8 mouse cellular contexts compared by ENCODE assay signal in the genomic region with DNA sequence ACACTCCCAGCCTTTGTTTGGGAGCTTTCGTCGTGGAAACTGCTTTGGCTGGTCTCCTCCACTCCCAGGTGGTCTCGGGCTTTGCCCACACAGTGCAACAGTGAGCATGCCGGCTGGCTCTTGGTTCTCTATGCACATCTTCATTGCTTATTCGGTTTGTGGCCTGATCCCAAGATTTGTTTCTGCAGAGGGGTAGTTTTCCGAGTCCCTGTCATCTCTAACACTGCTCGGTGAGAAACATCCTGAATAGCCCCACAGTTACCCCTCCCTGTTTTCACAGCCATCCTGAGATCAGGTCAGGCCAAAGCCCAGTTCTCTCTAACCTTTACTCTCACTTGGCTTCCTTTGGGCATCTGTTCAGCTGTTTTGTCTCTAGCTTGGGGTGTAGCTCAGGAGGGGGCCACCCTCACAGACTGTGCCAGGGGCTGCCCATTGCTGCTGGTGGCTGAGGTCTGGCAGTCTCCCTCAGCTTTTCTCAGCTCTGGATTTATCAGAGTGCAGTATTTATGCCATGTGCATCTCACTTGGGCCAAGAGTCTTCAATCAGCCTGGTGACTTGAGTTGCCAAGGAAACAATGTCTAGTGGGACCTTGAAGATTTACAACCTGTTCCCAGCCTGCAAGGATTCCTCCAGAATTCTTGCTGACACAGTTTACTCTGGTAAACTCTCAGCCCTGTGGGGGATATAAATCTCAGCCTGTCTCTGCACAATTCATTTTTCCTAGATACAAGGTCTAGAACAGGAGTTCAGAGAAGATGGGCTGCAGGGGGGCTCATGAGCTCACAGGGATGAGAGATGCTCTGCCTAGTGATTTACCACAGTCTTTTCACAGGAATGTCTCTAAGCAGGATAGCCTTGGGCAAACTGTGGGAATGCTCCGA.
DNase-seq lines count a peak whose midpoint lies in the region; ATAC-seq lines count a peak whose summit lies in the region.

No protein-coding gene starts in this region.

- no peaks in the 10 kb centered on the region for H3K9me3 ChIP-seq in hindbrain, embryonic 10.5 days
- H3K9me3 ChIP-seq in hindbrain, embryonic 11.5 days (ENCODE audit: control insufficient read depth, low read length), result no peaks in the 10 kb centered on the region
- H3K9me3 ChIP-seq in stomach, embryonic 16.5 days (replicated peaks; ENCODE audit: control insufficient read depth, low read length), result no peaks in the 10 kb centered on the region

- H3K27ac ChIP-seq in hindbrain, embryonic 10.5 days, result peak overlapping the region; percentile 29
- no peak overlapping the region for H3K27ac ChIP-seq in hindbrain, embryonic 11.5 days (ENCODE audit: low read depth, low read length)
- H3K27ac ChIP-seq in brown adipose tissue, adult 24 weeks (replicated peaks; ENCODE audit: low read depth, low read length), result peak overlapping the region; percentile 52
- H3K27ac ChIP-seq in stomach, embryonic 16.5 days (ENCODE audit: low read length), result peak overlapping the region; percentile 38; the same call in 1 of the 2 replicates

- no peak overlapping the region for H3K9ac ChIP-seq in hindbrain, embryonic 11.5 days (ENCODE audit: low read depth, low read length)
- 0 out of 2 replicates have a peak overlapping the region, but pooled peaks have one; percentile 29 for H3K9ac ChIP-seq in stomach, embryonic 16.5 days (ENCODE audit: low read length)

- peaks cover 29% of the 10 kb centered on the region for H3K4me1 ChIP-seq in hindbrain, embryonic 10.5 days (replicated peaks)
- peaks cover 7% of the 10 kb centered on the region; the same call in 1 of the 2 replicates for H3K4me1 ChIP-seq in hindbrain, embryonic 11.5 days (replicated peaks; ENCODE audit: control insufficient read depth, insufficient read depth, low read length)
- H3K4me1 ChIP-seq in brown adipose tissue, adult 24 weeks (ENCODE audit: control insufficient read depth, insufficient read depth, insufficient read length, low read length), result peaks cover 33% of the 10 kb centered on the region
- peaks cover 20% of the 10 kb centered on the region for H3K4me1 ChIP-seq in stomach, embryonic 16.5 days (ENCODE audit: control insufficient read depth, insufficient read depth, low read length)

- no peak overlapping the region for H3K4me3 ChIP-seq in hindbrain, embryonic 10.5 days
- no peak overlapping the region for H3K4me3 ChIP-seq in hindbrain, embryonic 11.5 days (ENCODE audit: low read depth, low read length)
- H3K4me3 ChIP-seq in brown adipose tissue, adult 24 weeks (ENCODE audit: insufficient read depth, low read depth, low read length), result no peak overlapping the region
- H3K4me3 ChIP-seq in stomach, embryonic 16.5 days (replicated peaks; ENCODE audit: low read length), result no peak overlapping the region

- no peak for DNase-seq in hindbrain, embryonic 10.5 days (ENCODE audit: low spot score)
- DNase-seq in hindbrain, embryonic 11.5 days (ENCODE audit: low spot score), result no peak
- peak; percentile 38 to 43 for DNase-seq in frontal cortex, postnatal 10 days (ENCODE audit: low spot score in 2 of 2)
- peak; percentile 62 to 74 for DNase-seq in layer of hippocampus, postnatal 14 days (ENCODE audit: low spot score in 2 of 2)
- DNase-seq in urinary bladder, adult 18-20 months (ENCODE audit: low spot score in 2 of 2), result no peak
- no peak for DNase-seq in spleen, postnatal 4 days (ENCODE audit: low spot score in 2 of 2)

- WGBS in hindbrain, embryonic 10.5 days, result 47% methylated on average over 8 of the region's 8 CpGs
- 39% methylated on average over 8 of the region's 8 CpGs for WGBS in hindbrain, embryonic 11.5 days
- WGBS in stomach, embryonic 16.5 days, result 25% methylated on average over 8 of the region's 8 CpGs

- no peak overlapping the region for H3K4me2 ChIP-seq in hindbrain, embryonic 11.5 days (replicated peaks; ENCODE audit: low read depth, low read length)
- H3K4me2 ChIP-seq in stomach, embryonic 16.5 days (ENCODE audit: low read depth, low read length), result no peak overlapping the region

- no peaks in the 10 kb centered on the region for H3K27me3 ChIP-seq in hindbrain, embryonic 10.5 days (ENCODE audit: insufficient read depth, poor library complexity, severe bottlenecking)
- no peaks in the 10 kb centered on the region for H3K27me3 ChIP-seq in hindbrain, embryonic 11.5 days (ENCODE audit: control insufficient read depth, insufficient read depth, low read length)
- no peaks in the 10 kb centered on the region for H3K27me3 ChIP-seq in stomach, embryonic 16.5 days (ENCODE audit: control insufficient read depth, insufficient read depth, low read length)

- no peaks in the 10 kb centered on the region for H3K36me3 ChIP-seq in hindbrain, embryonic 10.5 days
- H3K36me3 ChIP-seq in hindbrain, embryonic 11.5 days (ENCODE audit: control insufficient read depth, insufficient read depth, low read length), result no peaks in the 10 kb centered on the region
- no peaks in the 10 kb centered on the region for H3K36me3 ChIP-seq in stomach, embryonic 16.5 days (ENCODE audit: control insufficient read depth, insufficient read depth, low read length)

- ATAC-seq in hindbrain, embryonic 11.5 days (ENCODE audit: low FRiP score), result no peak
- ATAC-seq in stomach, embryonic 16.5 days (ENCODE audit: insufficient read depth, low FRiP score), result peak; percentile 45; the same call in 1 of the 2 replicates

Comparison
In these comparisons a context has a peak if more than half of its experiments do, and no peak if none do; other contexts are left out.
1. DNase-seq: peak in frontal cortex, postnatal 10 days (2 of 2) and layer of hippocampus, postnatal 14 days (2 of 2); none in hindbrain, embryonic 10.5 days (single experiment), hindbrain, embryonic 11.5 days (single experiment), urinary bladder, adult 18-20 months (0 of 2) and spleen, postnatal 4 days (0 of 2).